Mouse (Mus musculus): ENCODE results near the gene Srgap2. TPM values are rescaled to one million over a fixed set of nuclear protein-coding genes. Genes with fewer than 3 reads are reported as not detected.

Srgap2 gene
- polyA plus RNA-seq, 1 experiment, result 6.0 TPM

Other genes with a start within 250 kb of the Srgap2 start
- gene Ikbke, start 247.7 kb downstream of the Srgap2 start, polyA plus RNA-seq (2012; rRNA removed), result 48.6 and 61.4 TPM in 2 replicates
- 0.60 and 0.69 TPM in 2 replicates for gene Fam72a, start 551 bp upstream of the Srgap2 start, polyA plus RNA-seq (2012; rRNA removed)
- gene Avpr1b, start 71.9 kb upstream of the Srgap2 start, polyA plus RNA-seq (2012; rRNA removed), result 0.03 and 0.07 TPM in 2 replicates
- 4.5 and 6.0 TPM in 2 replicates for gene Ctse, start 111.0 kb upstream of the Srgap2 start, polyA plus RNA-seq (2012; rRNA removed)
- gene Rab7b, start 161.3 kb upstream of the Srgap2 start, polyA plus RNA-seq (2012; rRNA removed), result 2.2 and 3.2 TPM in 2 replicates
- 0.04 TPM in 1 of 2 replicates, not detected in the other for gene Slc26a9, start 216.7 kb upstream of the Srgap2 start, polyA plus RNA-seq (2012; rRNA removed)